Mouse (Mus musculus): ENCODE measurements around the gene Prss43. TPM values are rescaled to one million over a fixed set of nuclear protein-coding genes. Genes with fewer than 3 reads are reported as not detected.
"Not testable (repeated sequence)": the region's sequence is repeated elsewhere in the genome, so short reads cannot be mapped to it uniquely, and the experiment has no call there.

Gene Prss43
- polyA plus RNA-seq, 1 experiment from 2014 or later: not detected

- H3K9me3 ChIP-seq (replicated peaks): no peaks in the 10 kb centered on the region
- no peak overlapping the region for H3K9ac ChIP-seq (replicated peaks)
- no peak for ATAC-seq (ENCODE audit: low FRiP score)
- H3K4me1 ChIP-seq: no peaks in the 10 kb centered on the region
- no peak overlapping the region for H3K4me3 ChIP-seq (replicated peaks)
- no peaks in the 10 kb centered on the region for H3K36me3 ChIP-seq
- WGBS: 76% methylated on average over 4 of the region's 4 CpGs
- H3K4me2 ChIP-seq: no peak overlapping the region
- H3K27me3 ChIP-seq (replicated peaks): no peaks in the 10 kb centered on the region
- no peak overlapping the region for H3K27ac ChIP-seq (replicated peaks)
Measured at GRCm38 (mm10) chr9:110803294-110803693, 23.2 kb upstream of the Prss43 start.

DNA sequence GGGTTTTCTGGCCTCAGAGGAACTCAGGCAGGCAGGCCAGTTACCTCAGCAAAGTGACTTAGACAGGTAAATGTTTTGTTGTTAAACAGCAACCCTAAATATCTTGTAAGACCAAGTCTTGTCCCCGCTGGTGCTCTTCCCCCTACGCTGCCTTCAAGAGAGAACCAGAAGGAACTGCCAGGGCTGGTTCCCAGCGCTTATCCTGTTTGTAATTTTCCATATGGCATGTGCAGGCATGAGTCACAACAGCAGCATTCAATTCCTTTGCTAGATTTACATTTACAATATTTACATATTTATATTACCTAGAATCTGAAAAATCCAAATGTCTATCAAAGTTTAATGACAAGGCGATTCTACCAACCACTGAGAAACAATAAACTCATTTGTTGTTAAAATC is 16.4 kb upstream of the Prss43 start:
- Histone ChIP-seq H3K4me3 (replicated peaks) (no peak overlapping the region), H3K4me1 (no peaks in the 10 kb centered on the region), H3K9me3 (replicated peaks) (no peaks in the 10 kb centered on the region), H3K36me3 (no peaks in the 10 kb centered on the region), H3K9ac (replicated peaks) (no peak overlapping the region), H3K4me2 (no peak overlapping the region), H3K27me3 (replicated peaks) (no peaks in the 10 kb centered on the region), H3K27ac (replicated peaks) (no peak overlapping the region)
- ATAC-seq (ENCODE audit: low FRiP score): no peak
- 92% methylated on average over 4 of the region's 4 CpGs for WGBS

GRCm38 (mm10) chr9:110813789-110814188 is 12.7 kb upstream of the Prss43 start, which contains the start of gene Prss44:
Gene Prss44, plus strand, starts transcription at chr9:110813994.
- H3K4me2 ChIP-seq: no peak within 1 kb of the TSS

GRCm38 (mm10) chr9:110820546-110820945 is 5.9 kb upstream of the Prss43 start:
- H3K27ac ChIP-seq (replicated peaks); H3K4me1 ChIP-seq; H3K36me3 ChIP-seq; ATAC-seq (ENCODE audit: low FRiP score); H3K4me3 ChIP-seq (replicated peaks); H3K27me3 ChIP-seq (replicated peaks); H3K4me2 ChIP-seq; H3K9me3 ChIP-seq (replicated peaks); H3K9ac ChIP-seq (replicated peaks): not testable (repeated sequence)

More at GRCm38 (mm10) chr9:110813789-110814188, 12.7 kb upstream of the Prss43 start, which contains the start of gene Prss44:
- Histone ChIP-seq H3K27ac (replicated peaks) (no peak within 1 kb of the TSS), H3K4me3 (replicated peaks) (no peak within 1 kb of the TSS), H3K9ac (replicated peaks) (no peak within 1 kb of the TSS), H3K4me1 (no peaks in the 10 kb centered on the region), H3K36me3 (no peaks in the 10 kb centered on the region), H3K27me3 (replicated peaks) (no peaks in the 10 kb centered on the region), H3K9me3 (replicated peaks) (no peaks in the 10 kb centered on the region)
- 69% methylated on average over 18 of the region's 18 CpGs for WGBS
- no peak for ATAC-seq (ENCODE audit: low FRiP score)

DNA sequence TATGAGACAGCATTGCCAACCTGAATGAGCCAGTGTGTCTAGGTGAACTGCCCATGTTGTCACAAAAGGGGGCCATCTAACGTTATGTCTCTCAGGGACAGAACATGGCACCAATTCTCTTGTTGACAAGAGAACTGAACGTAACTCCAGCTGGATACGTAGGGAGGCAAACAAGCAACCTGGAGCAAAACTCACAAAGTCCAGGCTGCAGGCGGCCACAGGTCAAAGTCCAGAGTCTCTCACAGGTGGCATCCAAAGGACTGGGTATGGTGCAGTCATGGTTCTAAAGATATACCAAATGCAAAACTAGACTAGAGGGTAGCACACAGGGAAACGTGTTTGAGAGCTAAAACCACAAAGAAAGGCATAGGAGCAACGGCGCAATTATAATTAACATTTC is 5.1 kb upstream of the Prss43 start:
- Histone ChIP-seq H3K4me1 (no peaks in the 10 kb centered on the region), H3K36me3 (no peaks in the 10 kb centered on the region), H3K4me2 (no peak overlapping the region), H3K9ac (replicated peaks) (no peak overlapping the region), H3K4me3 (replicated peaks) (no peak overlapping the region), H3K27ac (replicated peaks) (no peak overlapping the region), H3K9me3 (replicated peaks) (no peaks in the 10 kb centered on the region), H3K27me3 (replicated peaks) (no peaks in the 10 kb centered on the region)
- no peak for ATAC-seq (ENCODE audit: low FRiP score)
- WGBS: 84% methylated on average over 7 of the region's 7 CpGs

- no peak for ATAC-seq (ENCODE audit: low FRiP score)
Measured at GRCm38 (mm10) chr9:110825426-110825825, 1.1 kb upstream of the Prss43 start.

GRCm38 (mm10) chr9:110825832-110826231 is 658 bp upstream of the Prss43 start:
- WGBS: 76% methylated on average over 7 of the region's 7 CpGs
- H3K4me3 ChIP-seq (replicated peaks): no peak overlapping the region
- H3K9ac ChIP-seq (replicated peaks): no peak overlapping the region

More at GRCm38 (mm10) chr9:110825426-110825825, 1.1 kb upstream of the Prss43 start:
- H3K4me3 ChIP-seq (replicated peaks): no peak overlapping the region
- no peak overlapping the region for H3K4me2 ChIP-seq
- no peaks in the 10 kb centered on the region for H3K27me3 ChIP-seq (replicated peaks)
- WGBS: 82% methylated on average over 4 of the region's 4 CpGs
- H3K27ac ChIP-seq (replicated peaks): no peak overlapping the region
- H3K9me3 ChIP-seq (replicated peaks): no peaks in the 10 kb centered on the region
- no peak overlapping the region for H3K9ac ChIP-seq (replicated peaks)
- H3K36me3 ChIP-seq: no peaks in the 10 kb centered on the region
- H3K4me1 ChIP-seq: no peaks in the 10 kb centered on the region

GRCm38 (mm10) chr9:110833021-110833420 is 6.5 kb downstream of the Prss43 start:
- no peak overlapping the region for H3K4me2 ChIP-seq
- H3K4me3 ChIP-seq (replicated peaks): no peak overlapping the region
- H3K27me3 ChIP-seq (replicated peaks): no peaks in the 10 kb centered on the region
- no peaks in the 10 kb centered on the region for H3K9me3 ChIP-seq (replicated peaks)
- H3K27ac ChIP-seq (replicated peaks): no peak overlapping the region
- no peak overlapping the region for H3K9ac ChIP-seq (replicated peaks)
- ATAC-seq (ENCODE audit: low FRiP score): no peak
- 72% methylated on average over 5 of the region's 5 CpGs for WGBS
- H3K4me1 ChIP-seq: no peaks in the 10 kb centered on the region
- H3K36me3 ChIP-seq: no peaks in the 10 kb centered on the region

More at GRCm38 (mm10) chr9:110825832-110826231, 658 bp upstream of the Prss43 start:
- H3K9me3 ChIP-seq (replicated peaks): no peaks in the 10 kb centered on the region
- H3K27ac ChIP-seq (replicated peaks): no peak overlapping the region
- H3K4me2 ChIP-seq: no peak overlapping the region
- H3K36me3 ChIP-seq: no peaks in the 10 kb centered on the region
- H3K27me3 ChIP-seq (replicated peaks): no peaks in the 10 kb centered on the region
- no peak for ATAC-seq (ENCODE audit: low FRiP score)
- no peaks in the 10 kb centered on the region for H3K4me1 ChIP-seq

GRCm38 (mm10) chr9:110834411-110834810 is 7.9 kb downstream of the Prss43 start, which contains the start of gene Prss45:
Gene Prss45, plus strand, starts transcription at chr9:110834588.
- Histone ChIP-seq H3K4me2 (no peak within 1 kb of the TSS), H3K4me3 (replicated peaks) (no peak within 1 kb of the TSS), H3K4me1 (no peaks in the 10 kb centered on the region), H3K27ac (replicated peaks) (no peak within 1 kb of the TSS), H3K9me3 (replicated peaks) (no peaks in the 10 kb centered on the region), H3K36me3 (no peaks in the 10 kb centered on the region), H3K27me3 (replicated peaks) (no peaks in the 10 kb centered on the region), H3K9ac (replicated peaks) (no peak within 1 kb of the TSS)
- 82% methylated on average over 19 of the region's 19 CpGs for WGBS
- ATAC-seq (ENCODE audit: low FRiP score): no peak

DNA sequence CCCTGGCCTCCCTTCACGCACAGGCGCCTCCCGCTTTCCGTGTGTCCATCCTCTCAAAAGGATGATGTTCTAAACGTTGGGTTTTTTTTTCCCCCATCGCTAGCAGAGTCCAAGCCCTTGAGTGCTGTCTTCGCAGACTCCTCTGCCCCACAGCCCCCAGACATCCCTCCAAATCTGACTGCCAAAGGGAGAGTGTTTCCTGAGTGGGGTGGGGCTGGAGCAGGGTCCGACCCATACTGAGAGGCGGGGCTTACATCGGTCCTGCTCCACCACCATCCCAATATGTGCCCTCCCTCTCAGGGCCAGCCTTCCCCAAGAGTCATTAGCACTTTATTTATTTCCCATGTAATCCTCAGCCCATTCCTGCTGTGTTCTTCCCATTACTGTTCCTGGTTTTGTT is 8.5 kb downstream of the Prss43 start:
- Histone ChIP-seq H3K4me2 (no peak overlapping the region), H3K27ac (replicated peaks) (no peak overlapping the region), H3K36me3 (no peaks in the 10 kb centered on the region), H3K4me3 (replicated peaks) (no peak overlapping the region), H3K9me3 (replicated peaks) (no peaks in the 10 kb centered on the region), H3K4me1 (no peaks in the 10 kb centered on the region), H3K9ac (replicated peaks) (no peak overlapping the region), H3K27me3 (replicated peaks) (no peaks in the 10 kb centered on the region)
- no peak for ATAC-seq (ENCODE audit: low FRiP score)
- 33% methylated on average over 10 of the region's 10 CpGs for WGBS

DNA sequence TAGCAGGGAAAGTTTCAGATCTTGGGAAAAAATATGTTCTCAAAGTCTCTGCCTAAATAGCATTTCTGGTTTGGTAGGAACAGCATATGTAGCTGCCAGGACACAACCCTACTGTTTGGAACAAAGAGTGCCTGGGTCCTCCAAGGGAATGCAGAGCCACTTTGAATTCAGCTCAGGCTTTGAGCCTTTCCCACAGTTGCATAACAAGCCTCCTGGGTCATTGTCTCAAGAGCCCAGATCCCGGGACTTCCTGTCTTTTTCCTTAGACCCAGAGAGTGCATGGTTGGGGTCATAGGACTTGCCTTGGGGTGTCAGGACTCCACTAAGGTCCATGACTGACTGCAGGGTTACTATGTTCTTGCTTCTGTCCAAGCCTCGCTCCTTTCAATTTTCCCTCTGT is 9.6 kb downstream of the Prss43 start:
- no peaks in the 10 kb centered on the region for H3K4me1 ChIP-seq
- no peak overlapping the region; the same call in 1 of the 2 replicates for H3K27ac ChIP-seq (replicated peaks)
- no peak overlapping the region for H3K4me3 ChIP-seq (replicated peaks)
- H3K9ac ChIP-seq (replicated peaks): no peak overlapping the region
- no peaks in the 10 kb centered on the region for H3K36me3 ChIP-seq
- WGBS: 57% methylated on average over 2 of the region's 2 CpGs
- H3K4me2 ChIP-seq: no peak overlapping the region
- H3K27me3 ChIP-seq (replicated peaks): no peaks in the 10 kb centered on the region
- H3K9me3 ChIP-seq (replicated peaks): no peaks in the 10 kb centered on the region
- ATAC-seq (ENCODE audit: low FRiP score): no peak

- Histone ChIP-seq H3K4me1 (no peaks in the 10 kb centered on the region), H3K27me3 (replicated peaks) (no peaks in the 10 kb centered on the region), H3K9ac (replicated peaks) (no peak overlapping the region), H3K4me2 (no peak overlapping the region), H3K27ac (replicated peaks) (no peak overlapping the region), H3K4me3 (replicated peaks) (no peak overlapping the region), H3K36me3 (no peaks in the 10 kb centered on the region), H3K9me3 (replicated peaks) (no peaks in the 10 kb centered on the region)
- ATAC-seq (ENCODE audit: low FRiP score): no peak
- WGBS: 75% methylated on average over 6 of the region's 6 CpGs
Measured at GRCm38 (mm10) chr9:110840905-110841304, 14.4 kb downstream of the Prss43 start.

DNA sequence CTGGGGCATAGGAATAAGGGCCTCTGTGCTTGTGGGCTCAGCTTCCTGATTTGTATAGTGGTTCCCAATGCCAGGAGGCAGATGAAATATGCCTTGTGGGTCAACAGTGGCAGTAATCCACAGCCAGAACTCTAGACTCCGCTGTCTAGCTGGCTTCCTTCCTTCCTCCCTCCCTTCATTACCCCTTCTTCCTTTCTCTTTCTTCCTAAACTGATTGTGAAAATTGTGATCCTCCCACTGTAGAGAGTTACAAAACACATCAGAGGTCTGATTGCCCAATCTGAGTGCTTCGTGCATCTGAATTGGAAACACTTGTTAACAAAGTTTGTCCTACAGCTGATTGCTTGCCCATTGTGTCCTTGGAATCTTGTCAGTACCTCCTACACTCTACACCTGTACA is 14.9 kb downstream of the Prss43 start:
- H3K9me3 ChIP-seq (replicated peaks): no peaks in the 10 kb centered on the region
- ATAC-seq (ENCODE audit: low FRiP score): no peak
- H3K4me2 ChIP-seq: no peak overlapping the region
- WGBS: 85% methylated on average over 2 of the region's 2 CpGs
- no peaks in the 10 kb centered on the region for H3K4me1 ChIP-seq
- no peaks in the 10 kb centered on the region for H3K36me3 ChIP-seq
- H3K27me3 ChIP-seq (replicated peaks): no peaks in the 10 kb centered on the region
- H3K27ac ChIP-seq (replicated peaks): no peak overlapping the region
- no peak overlapping the region for H3K9ac ChIP-seq (replicated peaks)
- no peak overlapping the region for H3K4me3 ChIP-seq (replicated peaks)

All from neural tube, embryonic 15.5 days (tissue).